Mouse (Mus musculus): ENCODE measurements around the gene Arhgap19. TPM values are rescaled to one million over a fixed set of nuclear protein-coding genes. Genes with fewer than 3 reads are reported as not detected.

Arhgap19 gene
- polyA plus RNA-seq, 1 experiment from 2014 or later: 36.0 TPM

GRCm38 (mm10) chr19:41812525-41812924 lies 10.7 kb upstream of the Arhgap19 start:
- Histone ChIP-seq H3K4me1 (no peaks in the 10 kb centered on the region), H3K27ac (no peak overlapping the region)
- ATAC-seq (ENCODE audit: low FRiP score): no peak

GRCm38 (mm10) chr19:41810074-41810473 lies 8.2 kb upstream of the Arhgap19 start:
- no peak overlapping the region for H3K9ac ChIP-seq
- H3K4me1 ChIP-seq: no peaks in the 10 kb centered on the region
- no peak overlapping the region for H3K27ac ChIP-seq
- no peaks in the 10 kb centered on the region for H3K36me3 ChIP-seq (replicated peaks)
- no peak for ATAC-seq (ENCODE audit: low FRiP score)
- no peak overlapping the region for H3K4me2 ChIP-seq
- no peak overlapping the region for H3K4me3 ChIP-seq (replicated peaks)
- H3K9me3 ChIP-seq: peaks cover 6% of the 10 kb centered on the region
- H3K27me3 ChIP-seq: no peaks in the 10 kb centered on the region
- 83% methylated on average over 5 of the region's 5 CpGs for WGBS

More at GRCm38 (mm10) chr19:41812525-41812924, 10.7 kb upstream of the Arhgap19 start:
- no peak overlapping the region for H3K4me3 ChIP-seq (replicated peaks)
- H3K36me3 ChIP-seq (replicated peaks): no peaks in the 10 kb centered on the region
- no peaks in the 10 kb centered on the region for H3K9me3 ChIP-seq
- H3K9ac ChIP-seq: no peak overlapping the region
- no peak overlapping the region for H3K4me2 ChIP-seq
- H3K27me3 ChIP-seq: no peaks in the 10 kb centered on the region
- 95% methylated on average over 10 of the region's 10 CpGs for WGBS

- ATAC-seq (ENCODE audit: low FRiP score): no peak
- no peak overlapping the region for H3K9ac ChIP-seq
- no peak overlapping the region for H3K4me2 ChIP-seq
- 84% methylated on average over 8 of the region's 8 CpGs for WGBS
- H3K36me3 ChIP-seq (replicated peaks): no peaks in the 10 kb centered on the region
- H3K27me3 ChIP-seq: no peaks in the 10 kb centered on the region
- peaks cover 6% of the 10 kb centered on the region for H3K9me3 ChIP-seq
- no peak overlapping the region for H3K27ac ChIP-seq
- H3K4me1 ChIP-seq: no peaks in the 10 kb centered on the region
- H3K4me3 ChIP-seq (replicated peaks): no peak overlapping the region
Observed at GRCm38 (mm10) chr19:41808104-41808634, 6.3 kb upstream of the Arhgap19 start.

GRCm38 (mm10) chr19:41807497-41807896 lies 5.7 kb upstream of the Arhgap19 start:
- peaks cover 6% of the 10 kb centered on the region for H3K9me3 ChIP-seq
- no peaks in the 10 kb centered on the region for H3K36me3 ChIP-seq (replicated peaks)
- no peak overlapping the region for H3K4me3 ChIP-seq (replicated peaks)
- no peaks in the 10 kb centered on the region for H3K27me3 ChIP-seq
- H3K4me1 ChIP-seq: no peaks in the 10 kb centered on the region
- no peak for ATAC-seq (ENCODE audit: low FRiP score)
- no peak overlapping the region for H3K4me2 ChIP-seq
- WGBS: 91% methylated on average over 9 of the region's 9 CpGs
- H3K9ac ChIP-seq: no peak overlapping the region
- H3K27ac ChIP-seq: no peak overlapping the region

- Histone ChIP-seq H3K4me1 (peaks cover 8% of the 10 kb centered on the region), H3K27ac (no peak overlapping the region), H3K4me3 (replicated peaks) (no peak overlapping the region), H3K27me3 (no peaks in the 10 kb centered on the region), H3K9me3 (peaks cover 6% of the 10 kb centered on the region), H3K4me2 (no peak overlapping the region), H3K9ac (no peak overlapping the region), H3K36me3 (replicated peaks) (no peaks in the 10 kb centered on the region)
- no peak for ATAC-seq (ENCODE audit: low FRiP score)
- WGBS: 92% methylated on average over 4 of the region's 4 CpGs
Observed at GRCm38 (mm10) chr19:41805831-41806230, 4.0 kb upstream of the Arhgap19 start.

GRCm38 (mm10) chr19:41803322-41803721 lies 1.5 kb upstream of the Arhgap19 start:
- ATAC-seq (ENCODE audit: low FRiP score): no peak
- Histone ChIP-seq H3K4me3 (replicated peaks) (no peak overlapping the region), H3K9ac (no peak overlapping the region), H3K36me3 (replicated peaks) (no peaks in the 10 kb centered on the region), H3K27ac (no peak overlapping the region), H3K4me1 (peaks cover 19% of the 10 kb centered on the region), H3K27me3 (no peaks in the 10 kb centered on the region), H3K9me3 (peaks cover 6% of the 10 kb centered on the region), H3K4me2 (no peak overlapping the region)
- 33% methylated on average over 7 of the region's 7 CpGs for WGBS

- Histone ChIP-seq H3K27ac (peak overlapping the region; percentile 68), H3K4me3 (replicated peaks) (peak overlapping the region; percentile 92), H3K9me3 (peaks cover 6% of the 10 kb centered on the region), H3K36me3 (replicated peaks) (0 out of 2 replicates have a peak, but pooled peaks cover 2% of the 10 kb centered on the region), H3K4me2 (peak overlapping the region; percentile 77), H3K4me1 (peaks cover 22% of the 10 kb centered on the region), H3K9ac (peak overlapping the region; percentile 82), H3K27me3 (no peaks in the 10 kb centered on the region)
- 3% methylated on average over 26 of the region's 26 CpGs for WGBS
- ATAC-seq (ENCODE audit: low FRiP score): no peak
Observed at GRCm38 (mm10) chr19:41800986-41801741, 683 bp downstream of the Arhgap19 start.

GRCm38 (mm10) chr19:41800451-41800850 lies 1.4 kb downstream of the Arhgap19 start:
- Histone ChIP-seq H3K4me2 (peak overlapping the region; percentile 77), H3K4me3 (replicated peaks) (peak overlapping the region; percentile 92), H3K9ac (peak overlapping the region; percentile 82), H3K27me3 (no peaks in the 10 kb centered on the region), H3K4me1 (peaks cover 23% of the 10 kb centered on the region), H3K27ac (no peak overlapping the region), H3K9me3 (no peaks in the 10 kb centered on the region), H3K36me3 (replicated peaks) (0 out of 2 replicates have a peak, but pooled peaks cover 2% of the 10 kb centered on the region)
- WGBS: 37% methylated on average over 6 of the region's 6 CpGs
- ATAC-seq (ENCODE audit: low FRiP score): no peak

GRCm38 (mm10) chr19:41797536-41797935 lies 4.3 kb downstream of the Arhgap19 start:
- Histone ChIP-seq H3K9ac (no peak overlapping the region), H3K27ac (no peak overlapping the region), H3K4me1 (peaks cover 28% of the 10 kb centered on the region), H3K36me3 (replicated peaks) (0 out of 2 replicates have a peak, but pooled peaks cover 2% of the 10 kb centered on the region), H3K27me3 (no peaks in the 10 kb centered on the region), H3K4me2 (no peak overlapping the region), H3K9me3 (no peaks in the 10 kb centered on the region), H3K4me3 (replicated peaks) (no peak overlapping the region)
- ATAC-seq (ENCODE audit: low FRiP score): no peak
- WGBS: 74% methylated on average over 6 of the region's 6 CpGs

- H3K4me2 ChIP-seq: no peak overlapping the region
- H3K9me3 ChIP-seq: no peaks in the 10 kb centered on the region
- ATAC-seq (ENCODE audit: low FRiP score): no peak
- H3K27me3 ChIP-seq: no peaks in the 10 kb centered on the region
- 0 out of 2 replicates have a peak overlapping the region, but pooled peaks have one; percentile 13 for H3K27ac ChIP-seq
- H3K9ac ChIP-seq: no peak overlapping the region
- 82% methylated on average over 12 of the region's 12 CpGs for WGBS
- H3K36me3 ChIP-seq (replicated peaks): 0 out of 2 replicates have a peak, but pooled peaks cover 2% of the 10 kb centered on the region
- H3K4me1 ChIP-seq: peaks cover 25% of the 10 kb centered on the region
- no peak overlapping the region for H3K4me3 ChIP-seq (replicated peaks)
Observed at GRCm38 (mm10) chr19:41796789-41797327, 5.0 kb downstream of the Arhgap19 start.

- H3K9ac ChIP-seq: no peak overlapping the region
- H3K4me2 ChIP-seq: no peak overlapping the region
- no peaks in the 10 kb centered on the region for H3K9me3 ChIP-seq
- no peak for ATAC-seq (ENCODE audit: low FRiP score)
- WGBS: 88% methylated on average over 3 of the region's 3 CpGs
- peaks cover 25% of the 10 kb centered on the region for H3K4me1 ChIP-seq
- no peaks in the 10 kb centered on the region for H3K27me3 ChIP-seq
- 0 out of 2 replicates have a peak overlapping the region, but pooled peaks have one; percentile 13 for H3K27ac ChIP-seq
- H3K4me3 ChIP-seq (replicated peaks): no peak overlapping the region
- H3K36me3 ChIP-seq (replicated peaks): peaks cover 7% of the 10 kb centered on the region; the same call in 1 of the 2 replicates
Observed at GRCm38 (mm10) chr19:41796148-41796760, 5.6 kb downstream of the Arhgap19 start.

GRCm38 (mm10) chr19:41794901-41795300 lies 6.9 kb downstream of the Arhgap19 start:
- Histone ChIP-seq H3K9me3 (no peaks in the 10 kb centered on the region), H3K4me3 (replicated peaks) (no peak overlapping the region), H3K36me3 (replicated peaks) (peaks cover 15% of the 10 kb centered on the region; the same call in 1 of the 2 replicates), H3K4me1 (peaks cover 11% of the 10 kb centered on the region), H3K27ac (no peak overlapping the region), H3K4me2 (peak overlapping the region; percentile 31), H3K9ac (no peak overlapping the region), H3K27me3 (no peaks in the 10 kb centered on the region)
- WGBS: 38% methylated on average over 6 of the region's 6 CpGs
- no peak for ATAC-seq (ENCODE audit: low FRiP score)
